Mouse (Mus musculus) heart, adult 2 months (tissue): ENCODE measurements around the gene Slco1c1.

Experiments used
- CTCF ChIP-seq: fragments of 200-600 bp; IDR thresholded peaks from 2 replicates; pipeline ENCODE4 v1.8.1; 2022; ENCODE audit warnings: antibody characterized with exemption, mild to moderate bottlenecking, moderate library complexity
- POLR2A ChIP-seq: fragments of 200-500 bp; IDR thresholded peaks from 2 replicates; pipeline ENCODE4 v1.6.1; 2011; ENCODE audit warnings: mild to moderate bottlenecking, low read depth, low read length, control low read depth; ENCODE audit not compliant: insufficient read depth

- TF ChIP-seq POLR2A: no peak
- TF ChIP-seq CTCF: no peak
Observed at GRCm38 (mm10) chr6:141567366-141567765, 43.2 kb downstream of the Slco1c1 start.
